Mouse (Mus musculus): ENCODE results near the gene Ptprn2.
A peak's percentile ranks its signal among the peaks of the same experiment; 100 is the strongest.
"Not testable (repeated sequence)": the region's sequence is repeated elsewhere in the genome, so short reads cannot be mapped to it uniquely, and the experiment has no call there.

The Ptprn2 gene

DNA sequence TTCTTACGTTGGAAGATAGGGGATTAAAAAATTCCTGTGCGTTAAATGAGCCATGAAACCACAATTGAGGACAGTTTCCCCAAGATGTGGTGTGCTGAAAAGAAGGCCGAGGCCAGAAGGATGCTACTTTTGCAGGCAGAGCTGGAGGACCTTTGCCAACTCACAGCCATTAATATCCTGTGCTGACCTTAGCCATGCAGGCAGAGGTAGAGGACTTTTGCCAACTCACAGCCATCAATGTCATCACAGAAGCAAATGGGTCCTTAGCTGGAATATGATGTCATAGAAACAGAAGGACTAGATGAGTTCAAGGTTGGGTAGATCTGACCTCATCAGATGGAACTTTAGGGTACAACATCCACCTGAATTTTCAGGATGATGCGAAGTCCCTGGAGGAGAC, 43.3 kb downstream of the Ptprn2 start:
- DNase-seq, result no peak

GRCm38 (mm10) chr12:116533281-116533680, 47.8 kb downstream of the Ptprn2 start:
- DNase-seq, result peak; percentile 68

DNA sequence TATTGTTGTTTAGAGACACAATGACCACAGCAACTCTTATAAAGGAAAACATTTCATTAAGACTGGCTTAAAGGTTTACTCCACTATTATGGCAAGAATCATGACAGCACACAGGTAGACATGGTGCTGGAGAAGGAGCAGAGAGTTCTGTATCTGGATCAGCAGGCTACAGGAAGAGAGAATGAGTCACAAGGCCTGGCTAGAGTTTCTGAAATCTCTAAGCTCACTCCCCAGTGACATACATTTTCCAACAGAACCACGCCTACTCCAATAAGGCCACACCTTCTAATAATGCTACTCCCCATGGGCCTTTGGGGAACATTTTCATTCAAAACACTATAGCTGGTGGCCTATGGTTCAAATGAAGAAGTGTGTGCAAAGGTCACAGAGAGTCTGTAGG, 53.8 kb downstream of the Ptprn2 start:
- no peak for DNase-seq

DNA sequence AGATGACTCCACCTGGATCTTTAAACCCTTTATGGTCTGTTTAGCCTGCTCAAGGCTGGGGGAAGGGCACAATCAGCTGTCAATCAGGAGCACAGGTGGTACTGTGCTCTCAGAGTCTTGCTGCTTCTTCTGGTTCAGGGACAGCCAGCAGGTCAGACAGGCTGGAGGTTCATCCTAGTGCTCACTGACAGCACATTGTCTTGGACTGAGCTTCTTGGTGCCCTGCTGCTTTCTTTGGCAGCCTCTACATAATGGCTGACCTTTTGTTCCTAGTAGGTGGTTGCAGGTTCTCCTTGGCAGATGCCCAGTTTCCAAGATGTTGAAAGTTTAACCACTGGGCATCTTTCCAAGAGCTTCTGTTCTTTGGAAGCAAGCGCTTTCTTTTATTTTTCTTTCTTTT, 55.1 kb downstream of the Ptprn2 start:
- DNase-seq, result peak; percentile 62

GRCm38 (mm10) chr12:116550031-116550430, 64.5 kb downstream of the Ptprn2 start:
- DNase-seq, result peak; percentile 92

DNA sequence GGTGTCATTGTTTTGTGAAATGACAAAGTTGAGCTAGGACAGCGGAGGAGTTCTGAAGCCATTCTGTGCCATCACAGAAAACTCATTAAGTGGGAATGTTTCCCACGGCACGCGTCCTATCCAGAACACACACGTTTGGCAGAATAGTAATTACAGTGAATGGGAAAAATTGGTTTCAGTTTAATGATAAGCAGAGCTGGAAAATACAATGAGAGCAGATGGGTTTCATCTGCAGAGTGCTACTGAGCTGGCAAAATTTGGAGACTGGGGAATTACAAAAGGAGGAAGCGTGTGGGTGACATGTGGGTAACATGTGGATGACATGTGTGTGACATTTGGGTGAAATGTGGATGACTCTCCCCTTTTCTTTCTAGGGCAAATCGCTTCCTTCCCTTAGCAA, 66.0 kb downstream of the Ptprn2 start:
- DNase-seq, result no peak

- no peak for DNase-seq
Observed at GRCm38 (mm10) chr12:116552306-116552705, 66.8 kb downstream of the Ptprn2 start.

GRCm38 (mm10) chr12:116553361-116553760, 67.8 kb downstream of the Ptprn2 start:
- DNase-seq, result no peak

DNA sequence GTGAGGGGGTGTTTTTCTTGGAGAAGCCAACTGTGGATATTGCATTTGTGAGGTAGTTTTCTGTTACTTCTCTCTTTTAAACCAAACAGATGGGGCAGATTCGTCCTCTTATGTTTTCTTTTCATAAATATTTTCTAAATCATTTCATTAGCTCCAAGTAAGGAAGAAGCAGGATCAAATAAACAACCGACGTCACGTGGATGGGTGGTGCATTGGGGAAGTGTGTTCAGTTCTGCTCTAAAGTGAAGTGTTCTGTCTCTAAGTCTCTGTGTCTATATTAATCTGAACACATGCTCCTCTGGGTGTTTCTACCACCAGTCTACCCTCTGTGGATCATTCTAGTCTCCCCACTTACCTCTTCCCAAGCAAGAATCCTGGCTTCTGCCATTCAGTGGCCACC, 70.4 kb downstream of the Ptprn2 start:
- no peak for DNase-seq

GRCm38 (mm10) chr12:116564441-116564840, 78.9 kb downstream of the Ptprn2 start:
- DNase-seq, result no peak

GRCm38 (mm10) chr12:116566672-116567071, 81.2 kb downstream of the Ptprn2 start:
- DNase-seq, result no peak

DNA sequence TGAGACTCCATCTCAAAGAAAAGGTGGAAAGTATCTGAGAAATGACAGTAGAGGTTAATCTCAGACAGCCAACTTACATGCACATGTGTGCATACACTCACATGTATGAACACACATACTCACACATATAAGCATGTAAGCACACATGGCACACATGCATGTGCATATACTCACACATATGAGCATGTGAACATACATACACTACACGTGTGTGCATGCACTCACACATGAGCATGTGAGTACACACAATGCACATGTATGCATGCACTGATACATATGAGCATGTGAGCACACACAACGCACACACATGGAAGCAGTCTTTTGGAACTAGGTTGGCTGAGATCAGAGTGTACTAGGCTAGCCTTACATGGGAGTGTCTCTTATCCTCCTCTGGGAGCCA, 81.7 kb downstream of the Ptprn2 start:
- no peak for DNase-seq

DNA sequence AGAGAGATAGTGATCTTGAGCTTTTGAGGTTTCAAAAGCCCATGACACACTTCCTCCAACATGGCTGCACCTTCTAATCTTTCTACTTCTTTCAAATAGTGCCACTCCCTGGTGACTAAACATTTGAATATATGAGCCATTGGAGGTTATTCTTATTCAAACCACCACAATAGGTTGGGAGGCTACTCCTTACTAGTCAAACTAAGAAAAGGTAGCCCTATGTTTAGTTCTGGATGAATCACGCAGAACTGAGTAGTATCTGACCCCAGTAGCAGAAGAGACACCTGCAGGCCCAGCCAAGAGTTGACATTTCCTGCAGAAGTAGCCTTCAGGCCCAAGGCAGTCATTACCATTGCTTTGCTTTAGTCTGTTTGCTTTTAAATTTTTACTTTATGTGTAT, 84.0 kb downstream of the Ptprn2 start:
- no peak for DNase-seq

- no peak for DNase-seq
Observed at GRCm38 (mm10) chr12:116574102-116574501, 88.6 kb downstream of the Ptprn2 start.

DNA sequence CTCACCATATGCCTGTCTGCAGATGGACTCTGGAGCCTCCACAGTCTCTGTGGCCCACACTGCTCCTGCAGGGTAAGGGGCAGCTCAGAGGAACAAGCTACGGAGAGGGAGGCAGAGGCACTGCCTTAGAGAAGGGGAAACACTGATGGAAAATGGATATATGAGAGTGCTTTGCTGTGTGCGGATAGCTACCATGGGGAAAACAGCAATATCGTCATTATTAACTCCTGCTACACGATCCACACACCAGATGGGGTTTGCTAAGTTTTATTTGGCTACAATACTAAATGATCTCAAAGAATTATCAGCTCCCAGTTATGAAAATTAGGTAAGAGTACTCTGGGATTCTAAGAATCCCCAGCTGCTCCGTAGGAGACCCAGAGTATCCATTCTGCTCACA, 89.2 kb downstream of the Ptprn2 start:
- no peak for DNase-seq

DNA sequence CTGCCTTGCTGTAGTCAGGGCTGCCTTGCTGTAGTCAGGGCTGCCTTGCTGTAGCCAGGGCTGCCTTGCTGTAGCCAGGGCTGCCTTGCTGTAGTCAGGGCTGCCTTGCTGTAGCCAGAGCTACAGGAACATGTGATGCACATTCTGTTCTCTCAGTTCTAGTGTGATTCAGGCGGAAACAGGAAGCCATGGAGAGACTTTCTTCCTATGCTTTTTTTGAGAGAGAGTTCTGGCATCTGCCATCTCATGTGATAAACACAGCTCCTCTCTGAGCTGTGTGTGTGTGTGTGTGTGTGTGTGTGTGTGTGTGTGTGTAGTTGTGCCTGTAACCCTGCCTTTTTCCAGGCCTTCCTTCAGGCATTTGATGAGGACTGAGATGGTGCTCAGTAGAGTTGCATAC, 92.4 kb downstream of the Ptprn2 start:
- DNase-seq, result not testable (repeated sequence)

DNA sequence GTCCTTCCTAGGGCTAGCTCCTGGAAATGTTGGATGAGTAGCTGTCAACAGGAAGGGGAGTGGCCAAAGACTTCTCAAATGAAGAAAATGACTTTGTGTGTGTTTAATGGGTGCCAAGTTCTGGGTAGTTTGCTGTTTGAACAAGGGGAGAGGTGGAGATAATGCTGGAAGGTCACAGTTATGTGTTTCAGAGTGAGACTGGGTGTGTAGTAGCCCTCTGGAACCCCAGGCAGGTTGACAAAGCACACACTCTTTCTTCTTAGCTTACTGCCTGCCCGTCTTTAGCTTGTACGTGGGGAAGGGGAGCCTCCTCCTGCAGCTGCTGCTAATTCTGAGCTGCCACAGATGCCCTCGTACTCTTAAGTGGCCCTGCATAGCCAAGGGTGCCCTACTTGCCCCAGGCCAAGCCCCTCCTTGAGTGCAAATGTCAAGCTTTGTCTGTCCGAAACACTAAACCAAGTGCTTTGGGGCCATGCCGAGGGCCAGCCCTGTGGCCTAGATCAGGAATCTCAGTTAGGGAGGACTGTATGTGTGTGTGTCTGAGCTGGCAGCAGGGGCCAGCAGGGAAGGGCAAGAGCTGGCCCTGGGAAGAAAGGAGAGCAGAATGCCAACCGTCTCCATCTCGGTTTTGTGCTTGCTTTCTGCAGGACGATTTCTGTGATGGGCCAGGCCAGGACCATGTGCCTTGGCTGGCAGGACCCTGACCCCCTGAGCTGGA, 95.5 kb downstream of the Ptprn2 start:
- no peak for DNase-seq

DNA sequence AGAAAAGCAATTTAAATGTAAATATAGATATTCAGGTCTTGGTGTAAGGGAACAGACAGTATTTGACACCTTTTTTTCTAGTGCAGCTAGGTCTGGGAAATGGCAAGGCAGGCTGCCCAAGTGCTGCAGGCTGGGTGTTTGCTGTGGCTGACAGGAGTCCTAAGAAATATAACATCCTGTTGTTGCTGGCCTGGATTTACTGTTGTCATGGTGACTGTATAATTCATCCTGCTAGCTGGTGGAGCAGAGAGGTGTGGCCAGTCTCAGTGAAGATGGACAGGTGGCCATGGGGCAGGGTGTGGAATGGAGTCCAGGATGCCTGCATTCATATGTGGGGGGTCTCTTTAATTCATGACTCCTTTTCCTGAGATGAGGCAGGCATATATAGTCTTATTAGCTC, 96.3 kb downstream of the Ptprn2 start:
- peak; percentile 24 for DNase-seq

- no peak for DNase-seq
Observed at GRCm38 (mm10) chr12:116582829-116583228, 97.3 kb downstream of the Ptprn2 start.

DNA sequence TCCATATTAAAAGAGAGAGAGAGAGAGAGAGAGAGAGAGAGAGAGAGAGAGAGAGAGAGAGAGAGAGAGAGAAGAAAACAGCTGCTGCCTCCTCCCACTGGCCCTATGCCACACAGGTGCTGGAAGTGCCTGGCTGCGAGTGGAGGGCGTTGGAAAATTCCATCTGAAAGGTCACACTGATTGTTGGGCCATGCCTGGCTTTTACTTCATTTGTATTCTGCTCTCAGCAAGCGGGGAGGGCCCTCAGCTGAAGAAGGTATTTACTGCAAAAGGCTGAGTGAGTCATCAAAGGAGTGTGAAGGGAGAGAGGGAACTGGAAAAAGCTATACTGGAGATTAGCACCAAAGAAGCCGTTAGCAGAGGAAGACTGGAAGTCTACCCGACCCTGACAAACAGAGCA, 99.5 kb downstream of the Ptprn2 start:
- no peak for DNase-seq

DNA sequence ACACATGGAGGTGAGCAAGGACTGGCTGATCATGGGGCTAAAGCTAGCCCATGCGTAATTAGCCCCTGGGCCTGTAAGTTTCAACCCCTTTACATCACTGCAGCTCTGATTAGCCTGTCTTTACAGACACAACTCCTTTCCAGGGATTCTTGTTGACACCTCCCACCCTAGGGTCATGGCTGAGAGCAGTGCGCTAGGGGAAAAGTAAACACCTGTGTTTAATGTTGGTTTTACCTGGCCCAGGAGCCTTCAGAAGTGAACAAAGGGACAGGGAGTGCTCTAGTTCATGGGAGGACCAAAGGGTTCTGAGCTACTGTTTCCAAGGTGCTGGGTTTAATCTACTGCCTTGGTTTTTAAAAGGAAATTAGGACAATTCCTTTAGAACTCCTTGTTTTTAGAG, 100.6 kb downstream of the Ptprn2 start:
- no peak for DNase-seq

DNA sequence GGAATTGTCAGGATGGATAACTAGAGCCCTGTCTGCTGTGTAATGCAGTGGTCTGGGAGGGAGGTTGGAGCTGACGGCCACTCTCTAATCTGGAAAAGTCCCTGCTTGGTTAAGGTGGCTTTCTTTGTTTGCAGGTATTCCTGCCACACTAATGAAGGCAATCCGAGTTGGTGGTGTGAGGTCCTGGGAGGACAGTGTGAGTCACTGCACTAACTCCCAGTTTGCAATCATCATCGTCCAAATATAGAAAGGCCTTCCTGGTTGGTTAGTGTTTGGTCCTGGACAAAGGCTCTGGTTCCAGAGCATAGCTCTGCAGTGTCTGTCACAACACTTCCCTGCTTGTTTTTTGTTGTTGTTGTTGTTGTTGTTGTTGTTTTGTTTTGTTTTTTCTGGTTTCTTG, 102.0 kb downstream of the Ptprn2 start:
- no peak for DNase-seq

- DNase-seq, result no peak
Observed at GRCm38 (mm10) chr12:116590076-116590475, 104.6 kb downstream of the Ptprn2 start.

DNA sequence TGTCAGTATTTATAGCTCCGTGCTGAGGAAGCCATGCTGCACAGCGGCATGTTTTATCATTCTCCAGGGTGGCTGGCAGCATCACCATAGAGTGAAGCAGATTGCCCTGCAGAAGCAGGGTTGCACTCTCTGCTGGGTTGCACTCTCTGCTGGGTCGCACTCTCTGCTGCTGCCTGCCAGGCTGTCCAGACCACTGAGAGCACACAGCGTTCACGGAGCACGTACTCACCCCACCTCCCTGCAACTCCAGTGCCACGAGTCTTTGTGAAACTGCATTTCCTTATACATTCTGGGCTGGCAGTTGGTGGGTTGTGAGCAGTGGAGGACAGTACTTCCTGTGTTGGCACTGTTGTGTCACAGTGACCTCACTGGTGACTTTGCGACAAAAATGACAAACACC, 108.9 kb downstream of the Ptprn2 start:
- DNase-seq, result no peak

DNA sequence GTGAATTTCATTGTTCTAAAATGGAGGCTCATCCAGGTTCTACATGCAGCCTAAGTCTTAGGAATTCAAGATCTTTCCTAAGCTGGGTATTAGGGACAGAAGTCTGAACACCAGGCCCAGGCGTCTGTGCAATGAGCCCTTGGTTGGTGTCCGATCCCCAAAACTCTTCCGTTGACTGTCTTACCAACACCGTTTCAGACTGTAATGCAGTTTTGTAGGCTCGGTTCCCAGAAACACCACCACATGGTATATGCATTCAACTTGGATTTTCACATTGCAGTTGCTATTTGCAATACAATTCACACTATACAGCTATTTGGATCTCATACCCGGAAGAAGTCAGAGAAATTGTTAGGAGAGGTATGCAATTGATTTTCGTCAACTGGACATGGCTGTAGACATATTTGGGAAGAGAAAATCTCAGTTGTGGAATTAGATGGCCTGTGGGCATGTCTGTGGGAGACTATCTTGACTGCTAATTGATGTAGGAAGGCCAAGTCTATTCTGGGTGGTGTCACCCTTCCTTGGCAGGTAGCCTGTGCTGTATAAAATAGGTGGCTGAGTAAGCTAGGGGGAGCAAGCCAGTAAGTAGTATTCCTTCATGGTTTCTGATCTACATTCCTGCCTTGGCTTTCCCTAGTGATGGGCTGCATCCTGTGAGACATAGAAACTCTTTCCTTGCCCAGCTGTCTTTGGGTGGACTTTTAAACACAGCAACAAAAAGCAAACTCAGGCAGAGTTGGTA, 109.5 kb downstream of the Ptprn2 start:
- DNase-seq, result no peak
